Mouse (Mus musculus) kidney, adult 18-20 months (tissue): Measurements from ENCODE around the gene Pnma1.

Source experiments
- DNase-seq: peaks from one replicate; pipeline ENCODE4 v3.0.0; 2021

The Pnma1 gene

DNA sequence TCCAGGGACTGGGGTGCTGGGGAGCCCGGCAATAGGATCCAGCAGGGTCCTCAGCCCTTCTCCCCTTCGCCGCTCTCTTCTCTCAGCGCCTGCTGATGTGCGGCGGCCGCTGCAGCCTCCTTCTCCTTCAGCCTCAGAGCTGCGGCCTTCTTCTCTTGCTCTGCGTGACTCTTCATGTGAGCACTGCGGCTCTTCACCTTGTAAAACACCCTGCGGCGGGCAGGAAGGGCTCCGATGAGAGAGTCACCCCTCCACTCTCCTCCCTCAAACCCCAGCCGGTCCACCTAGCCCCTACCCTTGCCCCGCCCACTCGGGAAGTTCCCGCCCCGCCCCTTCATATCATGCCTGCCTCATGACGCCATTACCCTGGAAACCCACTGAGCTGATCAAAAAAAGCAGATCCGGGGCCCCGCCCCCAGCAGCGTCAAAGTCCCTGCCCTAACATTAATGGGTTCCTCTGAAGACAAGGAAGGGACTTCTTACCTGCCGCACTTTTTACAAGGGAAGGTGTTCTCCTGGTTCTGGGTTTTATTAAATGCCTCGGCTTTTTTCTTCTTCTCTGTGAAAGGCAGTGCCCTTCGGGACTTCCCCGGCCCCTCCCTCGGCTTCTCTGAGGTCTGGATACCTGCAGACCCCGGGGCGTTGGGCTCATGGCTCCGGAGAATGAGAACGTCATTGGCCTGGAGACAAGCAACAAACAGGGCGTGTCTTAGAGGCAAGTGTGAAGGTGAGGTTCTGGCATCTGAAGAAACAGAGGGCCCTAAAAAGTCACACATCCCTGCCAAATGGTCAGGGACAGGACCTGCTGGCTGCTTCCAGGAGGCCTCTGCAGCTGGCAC, 4.3 kb upstream of the Pnma1 start:
- no peak for DNase-seq

DNA sequence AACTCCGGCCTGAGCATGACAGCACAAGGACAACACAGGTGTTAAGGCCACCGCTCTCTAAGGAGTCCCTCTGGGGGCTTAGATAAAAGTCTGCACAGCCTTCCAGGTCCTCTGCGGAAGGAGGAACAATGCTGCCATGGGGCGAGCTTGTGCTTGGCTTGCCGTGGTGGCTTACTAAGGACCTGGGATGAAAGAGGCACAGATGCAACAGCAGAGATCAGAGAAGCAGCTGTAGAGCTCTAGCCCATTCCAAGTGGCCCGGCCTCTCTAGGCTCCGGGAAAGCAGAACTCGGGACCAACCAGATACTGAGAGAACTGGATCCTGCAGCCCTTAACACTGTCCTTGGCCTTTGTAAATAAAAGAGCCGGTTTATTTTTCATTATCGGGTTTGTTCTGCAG, 3.6 kb upstream of the Pnma1 start:
- DNase-seq = no peak

DNA sequence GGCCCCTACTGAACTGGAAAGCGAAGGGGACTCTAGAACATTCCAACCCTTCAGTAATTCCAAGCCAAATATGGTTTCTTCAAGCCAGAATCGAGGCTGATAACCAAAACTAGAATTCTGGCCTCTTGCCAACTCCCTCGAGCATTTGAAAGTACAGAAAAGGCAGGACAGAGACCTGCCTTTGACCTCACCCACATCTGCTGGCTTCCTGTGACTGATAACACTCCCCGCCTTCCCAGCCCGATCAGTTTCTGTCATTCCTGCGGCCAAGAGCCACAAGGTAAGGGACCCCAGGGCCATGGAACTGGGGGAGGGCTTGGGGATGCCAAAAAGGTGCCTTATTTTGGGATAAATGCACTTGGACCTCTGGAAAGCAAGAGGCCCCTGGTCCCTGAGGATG, 2.7 kb upstream of the Pnma1 start:
- no peak for DNase-seq

DNA sequence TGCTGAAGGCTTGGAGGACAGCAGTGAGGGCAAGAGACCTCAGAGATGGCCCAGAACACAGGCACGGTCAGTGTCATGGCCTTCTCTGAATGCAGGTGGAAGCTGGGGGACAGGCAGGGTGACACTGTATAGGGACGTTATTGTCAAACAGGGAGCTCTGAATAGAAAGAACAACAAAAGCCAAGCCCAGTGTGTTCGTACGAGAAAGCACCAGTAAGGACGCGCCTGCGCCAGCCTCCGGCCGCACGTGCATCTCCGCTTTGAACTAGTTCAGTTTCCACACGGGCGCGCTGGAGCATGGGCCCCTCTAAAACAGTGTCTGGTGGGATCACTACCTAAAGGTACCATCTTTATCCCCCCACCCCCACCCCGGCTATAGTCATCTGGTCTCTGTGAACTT, 1.7 kb upstream of the Pnma1 start:
- DNase-seq = no peak

DNA sequence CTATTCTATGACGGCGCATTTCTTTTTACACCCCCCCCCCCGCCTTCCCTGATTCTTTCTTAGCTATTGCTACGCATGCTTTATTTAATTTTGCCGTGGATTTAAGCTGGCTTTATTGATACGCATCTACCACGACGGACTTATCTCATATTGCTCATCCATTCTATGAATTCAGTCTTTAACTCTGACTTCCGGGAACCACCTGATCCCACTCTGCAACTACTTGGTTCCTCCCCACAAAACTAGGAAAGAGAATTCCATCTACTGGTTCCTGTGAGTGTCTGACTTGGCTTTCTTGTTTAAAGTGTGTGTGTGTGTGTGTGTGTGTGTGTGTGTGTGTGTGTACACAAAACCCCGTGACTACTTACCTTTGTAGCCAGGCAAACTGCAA, 328 bp upstream of the Pnma1 start:
- no peak for DNase-seq

DNA sequence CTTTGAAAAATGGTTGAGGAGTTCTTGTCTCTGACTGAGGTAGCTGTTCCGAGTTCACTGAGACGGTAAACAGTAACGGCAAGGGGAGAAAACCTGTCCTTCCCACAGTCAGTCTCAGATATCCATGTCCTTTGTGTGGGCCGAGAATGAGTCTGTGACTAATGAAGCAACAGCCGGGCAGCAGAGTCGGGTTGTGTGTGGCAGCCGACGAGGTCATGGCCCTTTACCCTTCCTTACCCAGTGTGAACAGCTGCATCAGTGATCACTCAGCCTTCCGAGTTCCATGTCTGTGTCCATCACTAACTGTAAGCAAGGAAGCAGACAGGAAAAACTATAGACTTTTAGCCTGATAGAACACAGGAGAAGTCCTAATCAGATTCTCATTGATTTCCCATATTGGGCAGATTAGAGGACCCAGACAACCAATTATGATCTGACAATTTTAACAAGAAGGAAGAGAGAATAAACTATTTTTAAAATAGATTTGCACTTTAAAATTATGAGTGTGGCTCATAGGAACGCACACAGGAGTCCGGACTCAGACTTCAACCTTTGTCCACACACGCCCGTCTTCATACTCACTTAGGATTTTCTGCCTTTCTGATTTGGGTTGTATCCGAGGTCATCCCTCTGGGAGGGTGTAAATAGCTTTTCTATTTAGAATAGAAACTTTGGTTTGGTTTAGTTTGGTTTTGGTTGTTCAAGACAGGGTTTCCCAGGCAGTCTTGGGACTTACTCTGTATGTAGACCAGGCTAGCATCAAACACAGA, 5.8 kb downstream of the Pnma1 start:
- no peak for DNase-seq

DNA sequence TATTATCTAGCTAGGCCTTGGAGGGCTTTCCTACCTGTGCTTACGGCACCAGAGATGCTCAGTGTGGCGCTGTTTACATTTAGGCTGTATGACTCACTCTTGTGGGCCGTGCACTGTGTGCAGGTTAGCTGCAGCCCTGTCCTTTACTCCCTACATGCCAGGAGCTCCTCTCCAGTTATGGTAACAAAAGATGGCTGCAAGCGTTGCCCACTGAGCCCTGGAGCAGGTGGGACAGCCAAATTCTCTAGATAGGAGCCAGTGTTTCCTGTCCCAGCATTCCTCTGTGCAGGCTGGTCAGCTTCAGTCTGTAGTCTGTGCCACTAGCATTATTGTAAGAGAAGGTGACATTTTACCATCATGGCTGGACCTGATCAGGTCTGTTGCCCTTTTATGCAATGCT, 7.0 kb downstream of the Pnma1 start:
- DNase-seq = no peak

DNA sequence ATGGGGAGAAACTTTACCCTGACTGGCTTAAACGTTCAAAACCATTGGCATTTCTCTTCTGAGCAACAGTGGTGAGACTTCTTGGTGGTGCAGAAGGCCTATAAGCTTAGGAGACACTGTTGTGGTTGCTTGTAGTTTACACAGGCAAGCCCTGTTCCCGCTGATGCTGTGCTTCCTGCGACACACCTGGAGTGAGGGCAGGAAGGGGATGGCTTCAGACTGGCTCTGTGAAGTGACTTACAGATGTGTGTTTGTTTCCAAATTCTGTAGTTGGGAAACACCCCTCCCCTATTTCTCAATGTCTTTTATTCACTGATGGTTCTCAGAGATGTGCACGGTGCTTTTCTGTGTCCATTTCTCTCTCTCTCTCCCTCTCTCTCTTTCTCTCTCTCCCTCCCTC, 8.2 kb downstream of the Pnma1 start:
- no peak for DNase-seq

DNA sequence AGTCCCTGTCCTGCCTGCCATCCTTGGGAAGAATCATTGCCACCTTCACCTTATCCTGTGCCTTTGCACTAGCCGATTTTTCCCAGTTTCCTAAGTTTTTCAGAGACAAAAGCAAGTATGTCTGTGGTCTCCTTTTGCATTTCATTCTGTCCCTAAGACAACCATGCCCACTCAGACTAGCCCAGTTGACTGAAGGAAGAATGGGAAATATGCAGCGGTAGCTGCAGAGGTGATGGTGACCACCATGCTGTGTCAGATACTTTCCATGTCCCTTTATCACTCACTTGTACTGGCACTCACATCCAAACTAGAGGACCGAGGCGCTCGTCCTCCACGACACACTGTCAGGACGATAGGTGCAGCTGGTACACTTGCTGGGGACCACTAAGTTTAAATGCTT, 11.2 kb downstream of the Pnma1 start:
- no peak for DNase-seq

DNA sequence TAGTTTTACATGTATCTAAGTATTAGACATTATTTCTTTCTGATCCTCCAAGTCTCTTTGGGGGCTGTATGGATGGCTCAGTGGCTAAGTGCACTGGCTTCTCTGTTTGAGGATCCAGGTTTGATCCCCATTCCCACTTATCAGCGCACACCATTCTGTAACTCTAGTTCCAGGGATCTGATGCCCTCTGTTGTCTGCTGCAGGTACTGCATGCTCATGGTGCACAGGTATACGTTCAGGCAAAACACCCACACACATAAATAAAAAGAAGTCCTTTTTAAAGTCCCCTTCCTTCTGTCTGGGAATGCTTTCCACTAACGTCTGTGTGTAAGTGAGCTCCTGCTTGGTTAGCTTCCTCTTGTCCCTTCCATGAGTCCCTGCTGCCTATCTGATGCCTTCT, 16.0 kb downstream of the Pnma1 start:
- peak; percentile 59 for DNase-seq

DNA sequence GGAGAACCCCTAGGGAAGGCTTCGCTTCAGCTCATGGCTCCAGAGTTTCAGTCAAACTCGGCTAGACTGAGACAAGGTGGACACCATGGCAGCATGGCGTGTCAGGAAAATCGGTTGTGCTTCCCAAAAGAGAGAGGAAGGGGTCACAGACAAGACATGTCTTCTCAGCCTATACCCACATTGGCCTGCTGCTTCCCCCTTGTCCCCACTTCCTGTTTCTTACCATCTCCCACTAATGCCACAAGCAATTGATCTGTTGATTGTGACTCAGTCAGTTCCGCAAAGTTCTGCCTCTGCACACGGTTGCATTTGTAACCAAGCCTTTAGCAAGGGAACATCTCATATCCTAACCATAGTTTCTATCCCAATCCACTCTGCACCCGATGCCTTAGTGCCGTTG, 18.4 kb downstream of the Pnma1 start:
- no peak for DNase-seq

DNA sequence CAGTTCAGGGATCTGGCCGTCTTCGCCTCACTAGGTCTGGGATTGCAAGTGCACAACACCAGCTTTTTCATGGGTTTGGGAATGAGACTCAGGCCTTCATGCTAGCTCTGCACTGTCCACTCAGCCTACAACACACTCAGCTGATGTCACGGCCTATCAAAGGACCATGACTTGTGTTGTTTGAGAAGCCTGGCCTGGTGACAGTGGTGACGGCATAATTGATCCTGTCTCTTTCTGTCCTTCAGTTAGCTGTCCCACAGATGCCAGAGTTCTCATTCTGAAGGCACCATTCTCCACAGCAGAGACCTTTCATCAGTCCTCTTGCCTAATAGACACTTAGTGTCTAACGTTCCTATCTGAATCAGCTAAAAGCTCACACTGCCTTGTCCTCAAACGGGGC, 19.7 kb downstream of the Pnma1 start:
- DNase-seq = no peak

DNA sequence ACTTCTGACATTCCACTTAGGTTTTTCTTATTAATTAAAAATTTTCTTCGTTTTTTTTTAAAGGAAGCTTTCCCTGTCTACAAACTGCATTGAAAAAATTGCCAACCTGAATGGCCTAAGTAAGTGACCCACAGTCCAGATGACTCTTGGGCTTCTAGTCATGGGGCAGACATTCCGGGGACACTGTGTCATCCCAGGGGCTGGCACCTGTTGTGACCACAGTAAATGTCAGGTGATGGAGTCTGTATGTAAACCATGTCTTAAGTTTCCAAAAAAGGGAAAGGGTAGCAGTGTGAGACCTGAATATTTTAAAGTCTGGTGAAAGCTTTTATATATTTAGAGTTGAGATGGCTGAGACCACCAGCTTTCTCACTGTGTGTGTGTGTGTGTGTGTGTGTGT, 21.4 kb downstream of the Pnma1 start:
- DNase-seq = no peak

DNA sequence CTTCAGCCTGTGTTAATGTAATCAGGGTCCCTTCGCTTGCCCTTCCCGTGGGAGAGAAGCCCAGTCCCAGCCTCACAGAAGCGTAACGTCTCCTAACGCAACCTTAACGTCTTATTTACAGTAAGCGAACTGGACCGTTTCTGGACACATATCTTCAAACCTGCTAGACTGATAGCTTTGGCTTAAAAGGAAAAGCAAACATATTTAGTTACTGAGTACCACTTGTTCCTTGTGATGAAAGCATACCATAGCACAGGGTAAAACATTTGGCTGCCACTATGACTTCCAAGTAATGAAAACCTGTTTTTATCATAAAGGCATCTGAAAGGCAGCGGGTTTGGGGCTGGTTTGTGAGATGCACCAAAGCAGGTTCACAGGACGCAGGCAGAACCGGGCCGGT, 22.4 kb downstream of the Pnma1 start:
- DNase-seq = no peak

DNA sequence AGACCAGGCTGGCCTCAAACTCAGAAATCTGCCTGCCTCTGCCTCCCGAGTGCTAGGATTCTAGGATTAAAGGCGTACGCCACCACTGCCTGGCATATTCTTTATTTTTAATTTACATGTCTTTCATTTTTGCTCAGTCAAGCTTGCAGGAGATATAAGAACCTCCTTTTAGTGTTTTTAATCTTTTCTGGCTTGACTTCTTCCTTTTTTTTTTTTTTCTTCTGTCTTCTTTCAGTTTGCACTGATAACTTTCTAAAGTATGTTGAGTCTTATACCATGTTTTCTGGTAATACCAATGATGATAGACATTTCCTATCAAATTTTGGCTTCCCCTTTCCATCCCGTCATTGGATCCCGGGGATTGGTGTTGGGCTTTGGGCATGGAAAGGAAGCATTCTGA, 28.7 kb downstream of the Pnma1 start:
- no peak for DNase-seq

DNA sequence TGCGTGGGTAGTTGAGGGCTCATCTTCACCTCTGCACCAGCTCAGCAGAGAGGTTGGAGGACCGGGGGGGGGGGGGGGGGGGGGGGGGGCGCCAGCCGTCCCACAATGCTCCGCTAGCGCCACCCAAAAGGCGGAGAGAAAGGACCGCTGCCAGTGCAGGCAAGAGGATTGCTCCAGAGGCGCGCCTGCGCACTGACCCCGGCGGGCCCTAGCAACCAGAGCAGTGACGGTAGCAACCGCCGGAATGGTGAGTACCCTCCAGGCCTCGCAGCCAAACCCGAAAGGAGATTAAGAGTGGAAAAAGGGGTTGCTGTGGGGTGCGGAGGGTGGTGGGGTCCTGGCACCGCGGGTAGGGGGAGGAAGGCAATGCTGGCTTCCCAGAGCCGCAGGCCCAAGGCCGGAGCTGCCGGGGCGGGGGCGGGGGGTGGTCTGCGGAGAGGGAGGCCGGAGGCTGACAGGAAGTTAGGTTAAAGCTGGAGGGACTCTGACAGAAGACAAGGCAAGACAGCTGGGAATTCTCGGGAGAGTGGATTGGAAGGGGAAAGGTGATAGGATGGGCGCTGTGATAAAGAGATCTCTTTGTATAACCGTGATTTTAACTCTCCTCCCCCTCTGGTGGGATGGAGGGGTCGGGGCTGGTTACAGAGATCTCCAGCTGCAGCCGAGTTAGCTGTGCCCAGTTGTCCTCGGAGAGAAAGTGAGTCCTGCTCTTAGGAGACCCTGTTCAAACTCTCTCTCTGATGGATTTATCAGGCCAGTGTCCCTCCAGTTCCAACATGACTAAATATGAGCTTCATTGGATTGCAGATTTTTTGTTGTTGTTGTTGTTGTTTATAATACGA, 33.9 kb downstream of the Pnma1 start, which contains the start of gene Dnal1:
TSS of gene Dnal1 (plus strand) at position 214 of the 842 bp plus-strand sequence.
- peak; percentile 87 for DNase-seq

DNA sequence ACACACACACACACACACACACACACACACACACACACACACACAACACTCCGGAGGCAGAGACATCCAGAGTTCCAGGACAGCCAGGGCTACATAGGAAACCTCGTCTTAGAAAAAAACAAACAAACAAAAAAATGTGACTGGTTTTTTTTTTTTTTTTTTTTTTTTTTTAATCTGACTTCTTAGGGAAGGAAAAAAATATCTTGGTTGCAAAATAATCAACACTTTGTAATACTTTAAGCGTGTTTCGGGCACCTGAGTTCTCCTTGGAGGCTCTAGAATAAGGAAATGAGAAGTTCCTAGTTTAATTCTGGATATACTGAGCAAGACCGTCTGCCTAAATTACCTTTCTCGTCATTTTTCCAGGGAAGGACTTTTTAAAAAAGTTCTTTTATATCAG, 34.6 kb downstream of the Pnma1 start:
- DNase-seq = no peak

DNA sequence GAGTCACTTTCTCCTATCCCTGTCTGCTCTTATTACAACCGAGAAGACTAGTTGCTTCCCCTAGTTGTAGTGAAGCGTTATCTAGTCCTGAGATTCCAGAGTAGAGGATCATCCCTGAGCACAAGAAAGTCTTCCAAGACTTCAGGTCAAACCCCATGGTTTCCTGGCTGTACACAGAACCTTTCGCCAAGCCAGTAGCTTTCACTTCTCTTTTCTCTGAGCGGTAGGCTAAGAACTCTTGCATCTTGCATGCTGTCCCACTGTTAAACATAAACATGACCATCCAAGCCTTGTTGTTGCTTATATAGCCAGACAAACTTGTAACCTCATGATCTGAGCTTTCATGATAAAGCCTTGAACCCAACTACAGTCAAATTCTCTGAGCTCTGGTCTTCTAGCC, 37.5 kb downstream of the Pnma1 start:
- no peak for DNase-seq

DNA sequence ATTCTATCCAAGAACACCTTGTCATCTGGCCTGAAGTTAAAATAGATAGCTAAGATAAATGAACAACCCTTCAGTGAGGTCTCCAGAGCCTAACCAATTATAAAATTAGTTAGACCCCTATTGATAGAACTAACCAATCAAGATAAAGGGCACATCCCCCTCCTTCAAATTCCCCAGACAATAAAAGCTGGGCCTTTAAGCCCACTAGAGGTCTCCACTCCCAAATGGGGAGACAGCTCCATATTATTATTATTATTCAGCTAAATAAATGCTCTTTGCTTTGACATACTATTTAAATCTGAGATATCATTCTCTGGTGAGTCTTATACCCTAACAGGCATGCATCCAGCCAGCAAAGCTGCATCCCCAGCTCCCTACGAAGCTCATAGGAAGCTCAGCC, 38.4 kb downstream of the Pnma1 start:
- DNase-seq = no peak

DNA sequence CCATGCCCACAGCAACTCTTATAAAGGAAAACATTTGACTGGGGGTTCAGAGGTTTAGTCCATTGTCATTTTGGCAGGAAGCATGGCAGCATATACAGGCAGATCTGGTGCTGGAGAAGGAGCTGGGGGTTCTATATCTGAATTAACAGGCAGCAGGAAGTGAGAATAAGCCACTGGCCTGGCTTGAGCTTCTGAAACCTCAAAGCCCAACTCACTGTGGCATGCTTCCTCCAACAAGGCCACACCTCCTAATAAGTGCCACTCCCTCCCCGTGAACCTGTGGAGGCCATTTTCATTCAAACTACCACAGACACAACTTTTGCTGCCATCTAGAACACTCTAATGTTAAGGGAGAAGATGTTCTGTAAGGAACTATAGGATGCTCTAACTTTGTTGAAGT, 40.6 kb downstream of the Pnma1 start:
- no peak for DNase-seq

DNA sequence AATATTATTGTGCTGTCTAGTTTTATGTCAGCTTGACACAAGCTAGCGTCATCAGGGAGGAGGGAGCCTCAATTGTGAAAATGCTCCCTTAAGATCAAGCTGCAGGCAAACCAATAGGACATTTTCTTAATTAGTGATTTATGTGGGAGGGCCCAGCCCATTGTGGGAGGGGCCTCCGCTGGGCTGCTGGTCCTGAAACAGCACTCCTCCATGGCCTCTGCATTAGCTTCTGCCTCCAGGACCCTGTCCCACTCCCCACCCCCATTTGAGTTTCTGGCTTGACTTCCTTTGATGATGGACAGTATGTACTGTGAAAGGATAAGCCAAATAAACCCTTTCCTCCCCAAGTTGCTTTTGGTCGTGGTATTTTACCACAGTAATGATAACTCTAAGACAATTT, 41.3 kb downstream of the Pnma1 start:
- DNase-seq = no peak

DNA sequence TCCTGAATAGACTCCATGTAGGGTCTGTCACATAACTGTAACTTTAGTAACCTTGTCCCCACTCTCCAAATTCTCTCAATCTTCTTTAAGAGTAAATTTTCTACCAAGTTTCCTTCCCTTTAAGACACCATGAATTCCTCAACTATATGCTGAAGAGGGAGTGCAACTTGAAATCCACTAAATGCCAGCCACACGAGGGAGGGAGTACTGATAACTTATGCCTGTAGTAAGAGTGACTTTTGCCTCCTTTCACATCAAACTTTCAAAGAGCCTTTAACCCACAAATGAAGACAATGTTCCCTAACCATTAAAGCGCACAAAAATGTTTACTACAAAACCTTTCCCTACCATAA, 46.8 kb downstream of the Pnma1 start:
- DNase-seq = no peak

DNA sequence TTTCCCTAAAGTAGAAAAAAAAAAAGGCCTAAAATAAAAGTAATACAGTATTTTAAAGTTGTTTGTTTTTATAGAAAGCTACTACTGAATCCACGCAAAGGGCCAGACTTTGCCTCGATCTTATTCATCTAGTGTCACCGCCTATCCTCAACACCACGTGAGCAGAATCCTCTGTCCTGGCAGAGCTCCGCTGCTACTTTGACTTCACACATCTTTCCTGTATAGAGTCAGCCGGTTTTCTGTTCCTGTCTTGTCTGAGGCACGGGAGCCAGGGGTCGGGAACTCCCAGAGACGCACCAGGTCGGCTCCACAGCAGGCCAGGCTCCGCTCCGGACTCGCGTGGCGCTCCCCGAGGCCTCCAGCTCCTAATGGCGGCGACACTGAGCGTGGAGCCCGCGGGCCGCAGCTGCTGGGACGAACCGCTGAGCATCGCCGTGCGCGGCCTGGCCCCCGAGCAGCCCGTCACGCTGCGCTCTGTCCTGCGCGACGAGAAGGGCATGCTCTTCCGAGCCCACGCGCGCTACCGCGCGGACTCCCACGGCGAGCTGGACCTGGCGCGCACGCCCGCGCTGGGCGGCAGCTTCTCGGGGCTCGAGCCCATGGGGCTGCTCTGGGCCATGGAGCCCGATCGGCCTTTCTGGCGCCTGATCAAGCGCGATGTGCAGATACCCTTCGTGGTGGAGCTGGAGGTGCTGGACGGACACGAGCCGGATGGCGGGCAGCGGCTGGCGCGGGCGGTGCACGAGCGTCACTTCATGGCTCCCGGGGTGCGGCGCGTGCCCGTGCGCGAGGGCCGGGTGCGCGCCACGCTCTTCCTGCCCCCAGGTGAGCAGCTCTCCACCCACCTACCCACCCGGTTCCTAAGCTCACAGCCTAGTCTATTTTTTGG, 47.4 kb downstream of the Pnma1 start, which contains the start of gene Acot6:
TSS of gene Acot6 (plus strand) at position 51 of the 889 bp plus-strand sequence.
- peak; percentile 63 for DNase-seq
